Mouse (Mus musculus) megakaryocyte, embryonic 14.5 days (primary cell): ENCODE measurements around the gene Pcdh11x. TPM values are rescaled to one million over a fixed set of nuclear protein-coding genes. Genes with fewer than 3 reads are reported as not detected.
"Not testable (repeated sequence)": the region's sequence is repeated elsewhere in the genome, so short reads cannot be mapped to it uniquely, and the experiment has no call there.

Experiments
- H3K27me3 ChIP-seq: replicated peaks from 2 replicates; pipeline ENCODE3; 2012; ENCODE audit warnings: inconsistent platforms
- H3K36me3 ChIP-seq: replicated peaks from 2 replicates; pipeline ENCODE3; 2012; ENCODE audit warnings: low read length, inconsistent platforms, mixed read lengths
- H3K4me1 ChIP-seq: 2 replicates; pipeline ENCODE4 v1.6.1; 2012; ENCODE audit warnings: inconsistent platforms
- H3K4me3 ChIP-seq: replicated peaks from 2 replicates; pipeline ENCODE3; 2012; ENCODE audit warnings: moderate library complexity, mild to moderate bottlenecking, inconsistent platforms
- H3K9me3 ChIP-seq: 2 replicates; pipeline ENCODE4 v1.6.1; 2012; ENCODE audit warnings: inconsistent platforms
- FLI1 ChIP-seq: IDR thresholded peaks from 2 replicates; pipeline ENCODE4 v1.6.1; 2012; ENCODE audit warnings: low read length, inconsistent platforms, mixed read lengths
- GATA1 ChIP-seq: IDR thresholded peaks from 3 replicates; pipeline ENCODE4 v1.6.1; 2012; ENCODE audit warnings: mixed read lengths, low read length, inconsistent platforms, borderline replicate concordance
- polyA plus RNA-seq: library from polyadenylated mRNA; stranded (reverse); fragments of >175 nt; gene quantifications from 2 replicates; pipeline ENCODE4 v1.2.3, GENCODE M21; 2012; ENCODE audit warnings: low replicate concordance; ENCODE audit not compliant: insufficient read depth

Gene Pcdh11x
- not detected in 2 replicates for polyA plus RNA-seq

DNA sequence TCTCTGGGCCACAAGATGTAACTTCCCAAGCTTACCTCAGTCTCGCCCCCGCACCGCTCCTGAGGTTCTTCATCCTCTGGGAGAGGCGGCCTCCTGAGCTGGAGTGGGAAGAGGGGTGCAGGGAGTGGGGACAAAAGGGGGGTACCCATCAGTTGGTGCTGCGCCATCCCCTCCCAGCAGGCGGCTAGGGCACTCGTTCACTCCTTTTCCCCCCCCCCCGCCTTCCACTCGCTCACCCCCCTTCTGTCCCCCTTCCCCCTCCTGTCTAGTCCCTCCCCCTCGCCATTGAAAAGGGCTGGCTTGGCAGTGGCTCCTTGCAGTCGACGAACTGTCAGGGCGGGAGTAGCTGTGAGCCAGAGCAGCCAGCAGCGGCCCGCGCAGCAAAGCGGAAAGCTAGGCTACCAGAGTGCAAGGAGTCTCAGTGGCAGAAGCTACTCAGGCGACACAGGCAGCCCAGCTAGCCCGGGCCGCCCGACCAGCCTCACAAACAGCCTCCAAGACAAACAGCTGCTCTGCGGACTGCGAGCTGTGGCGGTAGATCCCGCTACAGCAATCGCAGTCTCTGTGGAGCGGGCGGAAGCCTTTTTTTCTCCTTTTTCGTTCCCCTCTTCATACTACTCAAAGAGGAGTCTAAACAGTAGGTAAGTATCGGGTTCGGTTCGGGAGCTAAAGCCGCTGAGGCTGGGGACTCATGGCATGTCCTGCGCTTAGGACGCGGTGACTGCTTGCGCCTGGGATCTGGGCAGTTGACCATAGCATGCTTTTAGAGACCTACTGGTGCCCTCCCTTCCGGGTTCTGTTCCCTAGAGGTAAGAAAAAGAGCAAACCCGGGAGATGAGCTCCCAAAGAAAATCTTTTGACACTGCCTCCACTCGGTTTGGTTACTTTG lies at the start of gene Pcdh11x:
Pcdh11x (plus strand) TSS at position 249 of the 889 bp plus-strand sequence.
- Histone ChIP-seq H3K36me3 (no peaks in the 10 kb centered on the region), H3K4me3 (peak within 1 kb of the TSS; percentile 77), H3K9me3 (no peaks in the 10 kb centered on the region), H3K4me1 (peaks cover 9% of the 10 kb centered on the region), H3K27me3 (peaks cover 44% of the 10 kb centered on the region)
- no peak for TF ChIP-seq GATA1
- TF ChIP-seq FLI1 = no peak

- Histone ChIP-seq H3K36me3 (no peaks in the 10 kb centered on the region), H3K4me1 (no peaks in the 10 kb centered on the region), H3K27me3 (no peaks in the 10 kb centered on the region), H3K4me3 (no peak overlapping the region), H3K9me3 (no peaks in the 10 kb centered on the region)
- TF ChIP-seq GATA1 (no peak), FLI1 (no peak)
Observed at GRCm38 (mm10) chrX:120260089-120260488, 30.0 kb upstream of the Pcdh11x start.

- Histone ChIP-seq H3K4me1 (peaks cover 4% of the 10 kb centered on the region), H3K36me3 (no peaks in the 10 kb centered on the region), H3K9me3 (no peaks in the 10 kb centered on the region), H3K4me3 (no peak overlapping the region), H3K27me3 (peaks cover 15% of the 10 kb centered on the region)
- TF ChIP-seq GATA1 = no peak
- TF ChIP-seq FLI1 = no peak
Observed at GRCm38 (mm10) chrX:120285522-120285921, 4.5 kb upstream of the Pcdh11x start.

DNA sequence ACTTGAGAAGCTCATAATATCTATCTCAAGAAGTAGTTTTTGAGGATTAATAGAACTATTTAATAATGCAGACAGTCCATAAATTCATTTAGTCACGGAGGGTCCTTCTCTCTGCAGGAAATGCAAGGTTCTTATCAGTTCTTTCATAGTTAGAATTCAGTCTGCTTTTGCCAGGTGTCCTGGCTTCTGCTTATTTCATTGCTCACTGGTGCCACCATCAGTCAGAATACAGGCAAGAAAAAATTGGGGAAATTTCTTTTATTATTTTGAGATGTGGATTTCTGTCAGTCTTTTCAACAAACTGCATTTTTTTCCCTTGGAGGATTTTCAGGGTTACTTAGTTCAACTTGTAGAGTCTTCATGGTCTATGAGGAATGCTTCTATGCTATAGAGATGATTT lies 2.6 kb upstream of the Pcdh11x start:
- no peak overlapping the region for H3K4me3 ChIP-seq
- H3K4me1 ChIP-seq = peaks cover 5% of the 10 kb centered on the region
- no peaks in the 10 kb centered on the region for H3K36me3 ChIP-seq
- H3K9me3 ChIP-seq = no peaks in the 10 kb centered on the region
- TF ChIP-seq FLI1 (no peak), GATA1 (no peak)
- peaks cover 31% of the 10 kb centered on the region for H3K27me3 ChIP-seq

DNA sequence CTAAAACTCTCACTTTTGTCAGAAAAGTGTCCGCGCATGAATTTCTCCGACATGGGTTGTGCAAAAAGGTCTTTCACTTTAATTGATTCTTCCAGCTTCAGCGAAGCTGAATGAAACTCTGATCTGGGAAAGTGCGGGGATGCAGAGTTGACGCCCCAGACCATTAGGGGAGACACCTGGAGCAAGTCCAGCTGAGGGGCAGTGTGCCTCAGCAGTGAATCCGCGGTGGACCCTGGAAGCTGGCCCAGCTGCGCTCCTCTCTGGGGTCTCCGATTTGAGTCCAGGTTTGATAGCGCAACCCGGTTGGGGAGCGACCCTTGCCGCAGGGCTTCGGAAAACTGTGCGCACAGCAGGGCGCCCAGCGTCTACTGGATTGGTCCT lies 831 bp downstream of the Pcdh11x start:
- Histone ChIP-seq H3K9me3 (no peaks in the 10 kb centered on the region), H3K4me1 (peaks cover 9% of the 10 kb centered on the region), H3K27me3 (peaks cover 44% of the 10 kb centered on the region), H3K36me3 (no peaks in the 10 kb centered on the region), H3K4me3 (no peak overlapping the region)
- no peak for TF ChIP-seq FLI1
- TF ChIP-seq GATA1 = no peak

- Histone ChIP-seq H3K36me3 (no peaks in the 10 kb centered on the region), H3K4me1 (peaks cover 9% of the 10 kb centered on the region), H3K4me3 (no peak overlapping the region), H3K27me3 (peaks cover 44% of the 10 kb centered on the region), H3K9me3 (no peaks in the 10 kb centered on the region)
- TF ChIP-seq FLI1 (no peak), GATA1 (no peak)
Observed at GRCm38 (mm10) chrX:120291696-120292095, 1.6 kb downstream of the Pcdh11x start.

GRCm38 (mm10) chrX:120292832-120293750 lies 3.0 kb downstream of the Pcdh11x start:
- no peak for TF ChIP-seq FLI1
- TF ChIP-seq GATA1 = no peak
- Histone ChIP-seq H3K36me3 (no peaks in the 10 kb centered on the region), H3K27me3 (peaks cover 44% of the 10 kb centered on the region), H3K4me1 (peaks cover 9% of the 10 kb centered on the region), H3K4me3 (peak overlapping the region; percentile 87), H3K9me3 (no peaks in the 10 kb centered on the region)

- TF ChIP-seq GATA1 = no peak
- no peak for TF ChIP-seq FLI1
- no peaks in the 10 kb centered on the region for H3K27me3 ChIP-seq
- H3K36me3 ChIP-seq = no peaks in the 10 kb centered on the region
- H3K9me3 ChIP-seq = no peaks in the 10 kb centered on the region
- H3K4me3 ChIP-seq = no peak overlapping the region
- no peaks in the 10 kb centered on the region for H3K4me1 ChIP-seq
Observed at GRCm38 (mm10) chrX:120301469-120302175, 11.6 kb downstream of the Pcdh11x start.

DNA sequence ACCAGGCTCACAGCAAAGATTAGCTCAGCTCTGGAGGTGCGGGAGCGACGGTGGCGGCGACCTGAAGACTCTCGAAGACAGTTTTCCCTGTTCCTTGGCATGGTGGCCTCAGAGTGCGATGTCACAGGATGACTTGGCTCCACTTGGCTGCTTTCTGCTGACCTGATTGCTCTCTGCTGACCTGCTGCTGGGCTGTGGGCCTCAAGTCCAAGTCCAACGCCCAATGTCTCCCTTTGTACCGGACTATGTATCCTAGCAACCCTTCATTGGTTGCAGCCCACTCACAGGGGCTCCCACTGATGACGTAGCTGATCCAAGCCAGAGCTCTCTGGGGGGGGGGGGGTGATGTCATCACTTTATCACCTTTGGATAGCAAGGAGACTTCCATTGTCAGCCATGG lies 22.9 kb downstream of the Pcdh11x start, which contains the start of gene H2afb3:
H2afb3 (minus strand) TSS at position 101 of the 400 bp plus-strand sequence.
- not testable (repeated sequence) for H3K4me3 ChIP-seq, H3K9me3 ChIP-seq, H3K4me1 ChIP-seq, H3K27me3 ChIP-seq, H3K36me3 ChIP-seq
